Mouse (Mus musculus) intestine, embryonic 16.5 days (tissue): Measurements from ENCODE around the gene Fthl17f. TPM values are rescaled to one million over a fixed set of nuclear protein-coding genes. Genes with fewer than 3 reads are reported as not detected.

Experiments
- ATAC-seq: fragments of 200-750 bp; cut with Nextera tagmentation; 2 replicates; pipeline ENCODE4 v1.8.0; 2017; ENCODE audit warnings: moderate TSS enrichment, moderate library complexity
- H3K27ac ChIP-seq: fragments of 300-500 bp; sonication (generic); 2 replicates; pipeline ENCODE4 v1.5.1; 2014; ENCODE audit warnings: mild to moderate bottlenecking, low read length
- H3K27me3 ChIP-seq: fragments of 300-500 bp; sonication (generic); replicated peaks from 2 replicates; pipeline ENCODE4 v1.6.1; 2014; ENCODE audit warnings: low read length, control low read depth, mixed read lengths; ENCODE audit not compliant: control insufficient read depth, insufficient read depth
- H3K36me3 ChIP-seq: fragments of 300-500 bp; sonication (generic); 2 replicates; pipeline ENCODE4 v1.6.1; 2014; ENCODE audit warnings: low read length, control low read depth; ENCODE audit not compliant: control insufficient read depth, insufficient read depth
- H3K4me1 ChIP-seq: fragments of 300-500 bp; sonication (generic); 2 replicates; pipeline ENCODE4 v1.6.1; 2014; ENCODE audit warnings: low read length, control low read depth, mixed read lengths; ENCODE audit not compliant: control insufficient read depth, insufficient read depth
- H3K4me2 ChIP-seq: fragments of 300-500 bp; sonication (generic); 2 replicates; pipeline ENCODE4 v1.6.1; 2014; ENCODE audit warnings: low read depth, low read length, control low read depth
- H3K4me3 ChIP-seq: fragments of 300-500 bp; sonication (generic); 2 replicates; pipeline ENCODE4 v1.5.1; 2014; ENCODE audit warnings: mild to moderate bottlenecking, low read length
- H3K9ac ChIP-seq: fragments of 300-500 bp; sonication (generic); 2 replicates; pipeline ENCODE4 v1.6.1; 2014; ENCODE audit warnings: low read depth, low read length
- H3K9me3 ChIP-seq: fragments of 300-500 bp; sonication (generic); 2 replicates; pipeline ENCODE4 v1.6.1; 2016; ENCODE audit warnings: low read length, control low read depth; ENCODE audit not compliant: control insufficient read depth
- whole genome bisulfite sequencing: fragments of 180-500 bp; shearing (Covaris S2); extraction: QIAGEN DNeasy Blood & Tissue Kit; methylation state at CpG from one replicate; pipeline ENCODE4 v1.1.7; 2014; 5-methylcytosine and 5-hydroxymethylcytosine counted together
- polyA plus RNA-seq: library from polyadenylated mRNA; unstranded; fragments of >200 nt; fragmentation: Nextera tagmentation; extraction: Ambion mirVana; gene quantifications from 2 replicates; pipeline ENCODE4 v1.2.1, GENCODE M21; 2015

The Fthl17f gene
- polyA plus RNA-seq, 1 experiment from 2014 or later = not detected

DNA sequence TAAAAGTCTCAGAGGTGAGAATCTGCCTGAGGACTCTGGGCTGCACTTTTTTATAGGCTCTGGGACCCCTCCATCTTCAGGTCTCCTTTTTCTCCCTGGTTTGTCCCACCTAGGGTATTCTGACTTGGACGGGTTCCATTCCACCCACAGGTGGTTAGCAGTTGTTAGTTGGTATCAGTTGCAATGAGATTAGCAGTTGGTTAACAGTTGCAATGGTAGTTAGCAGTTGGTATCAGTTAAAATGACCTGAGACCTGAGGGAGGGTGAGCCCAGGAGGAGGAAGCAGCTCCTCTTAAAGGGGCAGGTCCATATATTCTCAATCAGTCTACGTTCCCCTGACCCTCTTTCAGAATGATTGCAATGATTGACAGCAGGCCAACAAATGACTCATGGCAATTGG, 47.6 kb downstream of the Fthl17f start:
- Histone ChIP-seq H3K4me2 (no peak overlapping the region), H3K27me3 (no peaks in the 10 kb centered on the region), H3K4me3 (no peak overlapping the region), H3K27ac (no peak overlapping the region), H3K9me3 (no peaks in the 10 kb centered on the region), H3K36me3 (no peaks in the 10 kb centered on the region), H3K4me1 (no peaks in the 10 kb centered on the region), H3K9ac (no peak overlapping the region)
- 48% methylated on average over 2 of the region's 2 CpGs for WGBS
- ATAC-seq = no peak

Other genes starting within 250 kb of the Fthl17f start
- gene Gm6592, start 219.0 kb upstream of the Fthl17f start, polyA plus RNA-seq = not detected in 2 replicates
- not detected in 2 replicates for gene Gm5751, start 188.8 kb upstream of the Fthl17f start, polyA plus RNA-seq
- gene B630019K06Rik, start 170.6 kb upstream of the Fthl17f start, polyA plus RNA-seq = 1.6 and 1.7 TPM in 2 replicates
- not detected in 2 replicates for gene Fthl17b, start 100.0 kb upstream of the Fthl17f start, polyA plus RNA-seq
- not detected in 2 replicates for gene Fthl17c, start 86.5 kb upstream of the Fthl17f start, polyA plus RNA-seq
- gene Fthl17d, start 76.3 kb upstream of the Fthl17f start, polyA plus RNA-seq = not detected in 2 replicates
- not detected in 2 replicates for gene Fthl17e, start 29.5 kb upstream of the Fthl17f start, polyA plus RNA-seq
- not detected in 2 replicates for gene 4930402K13Rik, start 41.5 kb downstream of the Fthl17f start, polyA plus RNA-seq
- 0.43 and 0.72 TPM in 2 replicates for gene Lancl3, start 136.9 kb downstream of the Fthl17f start, polyA plus RNA-seq
- not detected in 2 replicates for gene Gm14862, start 193.9 kb downstream of the Fthl17f start, polyA plus RNA-seq
- 3.8 and 4.2 TPM in 2 replicates for gene Xk, start 209.7 kb downstream of the Fthl17f start, polyA plus RNA-seq
- not detected in 2 replicates for gene H2al1m, start 220.7 kb downstream of the Fthl17f start, polyA plus RNA-seq